Mouse (Mus musculus) adrenal gland, postnatal 36 days (tissue): ENCODE results near the gene Eva1b. TPM values are rescaled to one million over a fixed set of nuclear protein-coding genes. Genes with fewer than 3 reads are reported as not detected.
A peak's percentile ranks its signal among the peaks of the same experiment; 100 is the strongest.

Experiments
- DNase-seq, 2 experiments: peaks; one replicate each; pipeline ENCODE4 v3.0.0; 2021; ENCODE audit warnings: mixed read lengths in 1 of 2
- total RNA-seq, 2 experiments: library from RNA; stranded (reverse); gene quantifications; 2 replicates each; pipeline ENCODE4 v1.2.3; 2021

The Eva1b gene
- total RNA-seq, 2 experiments from 2014 or later = 24.1 to 29.0 TPM

DNA sequence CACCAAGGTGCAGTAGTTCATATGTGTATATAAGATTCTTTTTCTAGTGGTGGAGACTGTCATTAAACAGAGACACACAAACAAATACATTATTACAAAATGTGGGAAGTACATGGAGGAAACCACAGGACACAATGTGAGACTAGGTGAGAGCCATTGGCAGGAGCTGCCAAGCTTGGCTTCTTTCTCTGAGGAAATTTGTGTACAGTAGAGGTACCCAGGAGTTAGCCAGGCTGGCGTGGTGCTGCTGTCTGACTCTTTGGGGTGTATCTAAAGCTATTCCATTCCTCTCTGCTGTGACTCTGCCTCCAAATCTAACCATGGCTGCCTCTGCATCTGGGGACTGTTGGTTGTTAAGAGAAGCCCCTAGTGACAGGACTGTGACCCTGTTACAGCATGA is 28.5 kb upstream of the Eva1b start:
- no peak for DNase-seq

DNA sequence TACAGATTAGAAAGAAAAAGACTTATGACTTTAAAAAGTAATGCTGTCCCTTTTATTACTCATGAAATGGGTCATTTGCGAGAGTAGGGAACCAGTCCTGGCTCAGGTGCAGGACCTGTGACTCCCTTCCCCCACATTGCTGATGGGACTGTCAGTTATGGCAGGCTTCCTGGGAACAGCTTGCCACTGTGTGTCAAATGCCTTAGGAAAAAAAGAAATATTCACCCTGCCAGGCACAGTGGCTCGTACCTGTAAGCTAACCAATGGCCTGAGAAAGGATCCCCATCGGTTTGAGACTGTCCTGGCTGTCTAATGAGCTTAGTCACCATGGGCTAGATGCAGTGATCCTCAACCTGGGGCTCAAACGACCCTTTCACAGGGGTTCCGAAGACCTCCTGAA is 27.5 kb upstream of the Eva1b start:
- no peak for DNase-seq

DNA sequence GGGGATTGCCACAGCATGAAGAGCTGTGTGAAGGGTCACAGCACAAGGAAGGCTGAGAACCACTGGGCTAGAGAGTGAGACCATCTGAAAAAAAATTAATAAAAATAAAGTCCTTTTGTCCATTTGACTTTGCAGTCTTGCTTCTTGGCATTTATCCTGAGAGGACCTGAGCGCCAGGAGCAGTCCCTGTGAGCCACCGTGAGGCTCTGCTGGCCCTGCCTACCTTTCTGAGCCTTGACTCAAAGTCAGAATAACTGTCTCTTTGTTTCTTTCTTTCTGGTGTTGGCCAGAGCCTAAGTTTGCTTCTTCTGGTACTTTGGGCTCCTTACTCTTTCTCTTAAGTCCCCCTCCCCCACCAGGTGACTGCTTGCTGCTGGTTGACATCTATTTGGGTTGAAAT is 27.0 kb upstream of the Eva1b start:
- DNase-seq = no peak

DNA sequence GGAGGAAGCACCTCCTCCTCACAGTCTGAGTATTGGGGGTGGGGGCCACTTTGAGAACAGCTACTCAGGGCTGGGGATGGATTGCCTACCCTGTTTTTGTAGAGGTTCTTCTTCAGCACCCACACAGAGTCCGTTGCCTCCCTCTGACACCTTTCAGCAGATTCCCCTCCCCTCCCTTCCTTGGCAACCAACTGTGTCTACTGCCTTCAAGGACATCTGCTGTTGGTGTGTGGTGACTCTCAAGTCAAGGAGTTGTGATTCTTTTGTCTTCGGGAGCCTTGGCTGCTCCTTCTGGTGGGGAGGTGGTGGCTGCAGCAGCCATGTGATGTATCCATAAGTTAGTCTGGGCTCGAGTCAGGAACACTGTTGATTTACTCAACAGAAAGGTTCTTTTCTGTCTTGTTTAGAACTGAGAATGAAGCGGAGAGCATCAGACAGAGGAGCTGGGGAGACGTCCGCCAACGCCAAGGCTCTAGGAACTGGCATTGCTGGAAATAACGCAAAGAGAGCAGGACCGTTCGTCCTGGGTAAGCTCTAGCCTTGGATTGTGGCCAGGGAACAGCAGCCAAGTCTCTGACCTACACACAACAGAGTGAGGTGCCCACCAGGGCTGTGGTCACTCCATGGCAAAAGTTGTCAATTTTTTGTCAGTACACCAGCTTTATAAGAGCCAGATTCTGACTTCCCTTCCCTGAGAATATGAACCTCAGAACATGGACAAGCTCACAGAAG is 24.1 kb upstream of the Eva1b start:
- DNase-seq = peak; percentile 49 to 60

DNA sequence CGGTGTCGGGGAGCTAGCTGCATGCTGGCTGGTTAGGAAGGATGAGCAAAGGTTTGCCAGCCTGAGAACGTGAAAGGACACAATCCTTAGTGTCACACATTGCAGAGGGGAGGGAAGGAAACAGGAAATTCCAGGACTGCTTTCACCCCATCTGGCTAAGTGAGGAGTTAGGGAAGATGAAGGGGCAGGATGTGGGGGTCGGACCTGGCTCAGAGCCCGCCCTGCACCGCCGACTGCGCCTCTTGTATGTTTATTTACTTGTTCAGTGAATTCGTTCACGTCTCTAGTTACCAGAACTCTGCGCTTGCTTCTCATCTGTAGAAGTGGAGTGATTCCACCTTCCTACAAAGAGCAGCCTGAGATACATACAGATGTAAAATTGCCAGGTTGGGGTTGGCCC is 17.0 kb upstream of the Eva1b start:
- DNase-seq = no peak

GRCm38 (mm10) chr4:126131290-126132121 is 16.0 kb upstream of the Eva1b start:
- peak; percentile 73 to 77 for DNase-seq

- DNase-seq = no peak
Observed at GRCm38 (mm10) chr4:126132636-126133264, 14.8 kb upstream of the Eva1b start.

DNA sequence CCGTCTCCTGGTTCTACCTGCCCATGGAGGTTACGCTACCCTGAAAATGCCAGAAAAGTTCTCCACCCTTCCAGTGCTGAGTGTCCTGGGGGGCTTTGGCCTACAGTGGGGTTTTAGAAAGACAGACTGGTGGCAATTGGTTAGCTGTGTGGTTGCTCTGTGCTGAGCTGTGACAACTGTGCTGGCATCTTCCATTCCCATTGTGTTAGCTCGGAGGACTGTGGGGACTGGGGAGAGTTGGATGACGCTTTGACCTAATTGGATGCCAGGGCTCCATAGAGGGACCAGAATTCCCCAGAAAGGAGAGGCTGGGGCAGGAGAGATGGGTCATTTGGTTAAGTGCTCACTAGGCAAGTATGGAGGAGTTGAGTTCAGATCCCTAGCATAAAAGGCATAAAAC is 13.3 kb upstream of the Eva1b start:
- no peak for DNase-seq

GRCm38 (mm10) chr4:126134639-126135038 is 12.9 kb upstream of the Eva1b start:
- no peak for DNase-seq

- no peak for DNase-seq
Observed at GRCm38 (mm10) chr4:126137773-126138172, 9.8 kb upstream of the Eva1b start.

GRCm38 (mm10) chr4:126141021-126141420 is 6.5 kb upstream of the Eva1b start:
- DNase-seq = peak in 1 of 2 experiments; percentile 57

GRCm38 (mm10) chr4:126145396-126145795 is 2.1 kb upstream of the Eva1b start:
- DNase-seq = no peak

GRCm38 (mm10) chr4:126146974-126147532 is 491 bp upstream of the Eva1b start:
- no peak for DNase-seq

DNA sequence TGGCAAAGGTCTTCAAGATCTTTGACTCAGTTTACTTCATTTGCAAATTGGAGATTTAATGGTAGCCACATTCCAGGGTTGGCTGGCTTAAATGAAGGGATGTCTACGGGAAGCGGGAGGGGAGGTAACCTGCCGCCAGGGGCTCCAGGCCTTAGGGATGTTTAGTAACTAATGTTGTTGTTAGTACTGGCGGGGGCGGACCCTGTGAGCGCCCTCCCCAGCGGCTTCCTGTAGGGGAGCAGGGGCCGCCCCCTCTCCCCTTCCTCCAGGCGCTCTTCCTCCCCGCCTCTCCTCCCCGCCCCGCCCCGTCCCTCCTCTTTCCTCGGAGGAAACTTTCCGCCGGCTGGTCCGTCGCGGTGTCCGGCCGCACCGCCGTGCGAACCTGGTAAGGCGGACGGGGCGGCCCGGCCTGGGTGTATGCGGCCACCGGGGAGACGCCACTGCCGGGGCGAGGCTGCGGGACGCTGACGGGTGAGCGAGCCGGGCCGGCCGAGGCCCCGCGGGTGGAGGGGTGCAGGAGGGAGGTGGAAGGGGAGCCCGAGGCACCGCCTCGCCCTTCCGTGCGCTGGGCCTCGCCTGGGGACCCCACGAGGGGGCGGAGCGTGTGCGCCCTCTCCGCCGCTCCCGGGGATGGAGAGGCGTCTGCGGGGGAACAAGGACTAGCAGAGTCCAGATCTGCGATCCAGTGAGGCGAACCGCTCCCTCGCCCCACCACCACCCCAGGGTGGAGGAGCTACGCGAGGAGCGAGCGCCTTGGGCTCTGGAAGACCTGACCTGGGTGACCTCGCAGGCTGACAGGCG is 817 bp downstream of the Eva1b start:
- peak; percentile 72 to 84 for DNase-seq

GRCm38 (mm10) chr4:126149041-126149676 is 1.6 kb downstream of the Eva1b start:
- DNase-seq = no peak

DNA sequence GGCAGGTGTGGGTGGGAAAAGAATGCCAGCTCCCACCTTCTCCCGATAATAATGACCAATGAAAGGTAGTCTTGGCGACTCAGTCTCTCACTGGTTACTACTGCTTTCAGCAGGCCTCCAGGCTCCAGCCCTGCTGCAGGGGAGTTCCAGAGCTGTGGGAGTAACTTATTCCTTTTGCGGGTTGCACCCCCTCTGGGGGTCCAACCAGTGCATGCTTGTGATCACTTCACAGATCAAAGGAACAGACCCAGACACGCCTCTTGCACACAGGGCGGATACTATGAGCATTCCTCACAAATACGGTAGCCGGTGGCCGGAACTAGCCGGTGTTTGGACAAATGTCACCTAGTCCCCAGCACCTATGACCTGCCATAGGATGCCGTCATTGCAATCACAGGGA is 2.3 kb downstream of the Eva1b start:
- DNase-seq = no peak

- peak; percentile 69 to 81 for DNase-seq
Observed at GRCm38 (mm10) chr4:126150297-126150948, 2.9 kb downstream of the Eva1b start.

GRCm38 (mm10) chr4:126150949-126151320 is 3.4 kb downstream of the Eva1b start:
- no peak for DNase-seq

DNA sequence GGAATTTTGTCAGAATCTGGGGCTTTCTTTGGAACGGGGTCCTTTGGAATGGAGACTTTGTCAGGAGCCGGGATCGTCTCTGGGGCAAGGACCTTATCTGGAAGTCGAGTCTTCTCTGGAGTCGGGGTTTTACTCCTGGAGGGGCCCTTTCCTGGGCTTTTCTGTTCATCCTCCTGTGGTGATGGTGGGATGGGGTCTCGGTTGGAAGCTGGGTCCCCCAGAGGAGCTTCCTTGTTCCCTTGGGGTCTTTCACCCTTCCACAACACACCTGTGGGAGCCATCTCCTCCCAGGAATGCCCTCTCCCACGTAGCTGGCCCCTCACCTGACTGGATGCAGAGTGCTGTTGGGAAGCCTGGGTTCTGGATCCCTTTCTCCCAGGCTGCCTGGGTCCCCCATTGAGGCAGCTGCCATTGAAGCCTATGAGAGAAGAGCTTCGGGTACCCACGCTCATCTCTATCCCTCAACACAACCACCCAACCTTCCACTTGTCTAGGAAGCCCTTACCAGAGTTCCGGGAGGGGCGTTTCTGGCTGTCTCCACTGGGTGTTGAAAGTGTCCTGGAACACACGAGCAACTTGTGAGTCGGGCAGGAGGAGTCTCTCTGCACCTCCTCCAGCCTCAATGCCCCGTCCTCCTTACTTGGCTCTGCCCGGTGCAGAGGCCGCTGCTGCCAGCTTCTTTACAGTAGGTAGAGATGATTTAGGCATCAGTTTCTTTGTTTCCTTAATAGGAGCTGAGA is 4.3 kb downstream of the Eva1b start:
- DNase-seq = no peak

GRCm38 (mm10) chr4:126152864-126153263 is 5.3 kb downstream of the Eva1b start:
- peak in 1 of 2 experiments; percentile 41 for DNase-seq
